Mouse (Mus musculus) heart, postnatal 4 days (tissue): ENCODE data around the gene Triobp. TPM values are rescaled to one million over a fixed set of nuclear protein-coding genes. Genes with fewer than 3 reads are reported as not detected.
A peak's percentile ranks its signal among the peaks of the same experiment; 100 is the strongest.

Experiments
- DNase-seq: peaks from one replicate; pipeline ENCODE4 v3.0.0; 2021
- total RNA-seq, 2 experiments: library from RNA; stranded (reverse); gene quantifications; 2 replicates each; pipeline ENCODE4 v1.2.3; 2021

Gene Triobp
- 10 to 100 TPM; 59.0 to 68.2 TPM for total RNA-seq

DNA sequence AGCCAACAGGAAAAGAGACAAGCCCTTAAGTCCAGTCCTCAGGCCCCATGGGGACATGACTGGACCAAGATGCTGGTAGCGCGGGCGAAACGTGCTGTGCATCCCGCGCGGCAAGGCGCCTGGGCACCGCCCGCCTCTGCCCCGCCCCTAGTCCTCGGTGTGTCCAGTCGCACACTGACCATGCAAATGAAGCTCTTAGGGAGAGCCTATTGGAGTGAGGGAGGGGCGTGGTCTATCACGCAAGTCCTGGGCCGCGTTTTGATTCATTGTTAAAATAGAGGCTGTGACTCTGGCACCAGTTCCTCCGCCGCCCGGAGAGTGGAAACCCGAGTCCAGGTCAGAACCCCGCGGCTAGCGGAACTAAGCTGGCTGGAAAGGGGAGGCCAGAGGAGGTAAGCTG is at the start of gene Triobp:
Gene Triobp (plus strand): TSS at position 68 of the 400 bp plus-strand sequence.
- DNase-seq: peak; percentile 89

DNA sequence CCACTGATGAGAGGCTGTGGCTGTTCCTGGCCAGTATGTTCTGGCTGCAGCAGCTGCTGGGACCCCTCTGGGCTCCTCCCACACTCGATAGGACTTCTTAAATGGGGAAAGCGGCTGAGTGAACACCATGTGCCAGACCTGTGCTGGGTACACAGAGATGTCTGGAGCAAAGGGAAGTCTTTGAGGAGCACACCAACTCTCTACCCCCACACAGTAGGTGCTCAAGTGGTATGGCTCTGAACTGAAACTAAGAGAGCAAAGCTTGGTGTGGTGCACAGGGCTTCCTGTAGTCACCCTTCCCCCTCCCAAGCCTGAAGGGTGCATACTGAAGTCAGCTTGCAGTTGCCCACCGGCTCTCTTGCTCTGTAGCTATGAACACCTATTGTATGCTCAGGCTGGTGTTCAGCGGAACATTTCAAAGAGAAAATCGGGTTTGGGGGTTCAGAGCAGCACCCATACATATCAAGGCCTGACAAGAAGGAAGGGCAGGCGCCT is 49.0 kb upstream of the Triobp start:
- DNase-seq: no peak

- no peak for DNase-seq
Observed at GRCm38 (mm10) chr15:78899409-78899739, 48.1 kb upstream of the Triobp start, which contains the start of gene Gm49510. Gene Gm49510, plus strand, starts transcription at chr15:78899667.

DNA sequence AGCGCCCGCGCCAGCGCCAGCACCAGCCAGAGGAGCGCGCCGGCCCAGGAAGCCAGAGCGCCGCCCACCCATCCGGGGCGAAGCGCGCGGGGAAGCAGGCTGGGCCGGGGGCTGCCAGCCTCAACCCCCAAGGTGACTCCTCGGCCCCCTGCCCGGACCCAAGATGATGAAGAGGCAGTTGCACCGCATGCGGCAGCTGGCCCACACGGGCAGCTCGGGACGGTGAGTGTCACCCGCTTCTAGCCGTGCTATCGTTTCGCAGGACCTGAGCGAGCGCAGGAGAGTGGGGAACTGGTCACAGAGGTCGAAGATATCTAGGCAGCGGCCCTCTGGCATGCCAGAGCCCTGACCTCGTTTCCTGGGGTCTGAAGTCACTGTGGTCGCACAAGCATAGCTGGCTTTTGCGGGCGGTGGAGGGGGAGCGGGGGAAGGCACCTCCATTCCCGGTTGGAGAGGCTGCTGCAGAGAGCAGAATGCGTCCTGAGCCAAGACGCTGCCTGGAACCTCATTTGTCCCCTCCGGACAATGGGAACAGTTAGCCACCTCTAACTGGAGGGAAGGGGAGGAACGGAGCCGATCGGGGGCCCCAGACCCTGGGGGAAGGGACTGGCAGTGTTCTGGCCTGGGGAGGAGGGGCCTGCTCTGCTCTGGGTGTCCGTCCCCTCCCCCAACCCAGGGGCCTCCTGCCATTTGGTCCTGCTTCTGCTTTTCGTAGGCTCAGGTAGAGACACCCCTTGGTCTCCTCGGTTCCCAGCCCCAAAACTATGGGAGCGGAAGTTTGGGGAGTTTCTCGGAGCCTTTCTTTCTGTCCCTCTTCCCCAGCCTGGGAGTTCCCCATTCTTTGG is 47.6 kb upstream of the Triobp start, which contains the start of gene Sh3bp1:
Gene Sh3bp1 (plus strand): TSS at position 29 of the 845 bp plus-strand sequence.
- DNase-seq: peak; percentile 75

DNA sequence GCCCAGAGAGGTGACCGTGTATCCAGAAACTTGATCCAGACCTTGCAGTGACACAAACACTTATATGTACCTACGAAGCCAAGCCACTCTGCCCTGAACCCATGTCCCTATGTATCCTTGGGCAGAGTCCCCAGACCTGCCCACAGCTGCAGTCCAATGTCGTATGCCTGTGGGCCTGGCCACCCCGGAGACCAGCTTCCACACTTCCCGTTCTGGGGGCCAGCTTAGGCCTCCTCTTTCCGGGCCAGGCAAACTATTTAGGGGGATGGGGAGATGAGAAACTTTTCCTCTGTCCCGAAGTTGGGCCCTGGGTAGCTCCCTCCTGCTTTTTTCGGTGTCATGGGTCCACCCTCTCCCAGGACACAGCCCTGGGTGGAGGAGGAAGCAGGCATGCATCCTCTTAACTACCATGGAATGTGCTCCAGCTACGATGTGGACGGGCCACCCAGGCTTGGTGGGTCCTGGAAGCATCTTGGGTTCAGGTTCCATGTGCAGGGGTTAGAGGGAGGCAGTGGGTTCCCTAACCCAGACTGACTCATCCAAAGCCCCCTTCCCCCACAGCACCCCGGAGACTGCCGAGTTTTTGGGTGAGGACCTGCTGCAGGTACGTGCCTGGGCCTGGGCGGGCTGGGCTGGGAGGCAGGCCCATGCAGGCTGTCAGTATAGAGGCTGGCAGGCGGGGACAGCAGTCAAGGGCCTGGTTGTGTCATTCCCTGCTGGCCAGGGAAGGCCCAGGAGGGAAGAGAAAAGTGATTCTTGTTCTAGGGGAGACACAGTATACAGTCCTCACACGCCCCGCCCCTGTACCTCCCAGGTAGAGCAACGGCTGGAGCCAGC is 46.7 kb upstream of the Triobp start:
- DNase-seq: peak; percentile 39

DNA sequence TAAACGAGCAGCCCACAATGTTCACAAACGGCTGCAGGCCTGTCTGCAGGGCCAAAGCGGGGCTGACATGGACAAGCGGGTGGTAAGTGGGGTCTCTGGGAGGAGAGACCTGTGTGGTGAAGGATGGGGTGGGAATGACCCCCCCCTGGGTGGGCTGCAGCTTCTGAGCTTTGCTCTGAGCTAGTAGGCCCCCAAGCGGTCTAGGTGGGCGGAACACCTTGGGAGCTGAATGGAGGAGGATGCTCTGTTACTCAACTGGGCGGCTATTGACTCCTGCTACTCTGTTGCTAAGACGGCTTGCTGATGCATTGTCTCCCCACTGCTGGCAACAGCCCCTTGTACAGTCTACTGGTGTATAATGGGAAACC is 46.1 kb upstream of the Triobp start:
- no peak for DNase-seq

- peak; percentile 93 for DNase-seq
Observed at GRCm38 (mm10) chr15:78903243-78903642, 44.3 kb upstream of the Triobp start.

DNA sequence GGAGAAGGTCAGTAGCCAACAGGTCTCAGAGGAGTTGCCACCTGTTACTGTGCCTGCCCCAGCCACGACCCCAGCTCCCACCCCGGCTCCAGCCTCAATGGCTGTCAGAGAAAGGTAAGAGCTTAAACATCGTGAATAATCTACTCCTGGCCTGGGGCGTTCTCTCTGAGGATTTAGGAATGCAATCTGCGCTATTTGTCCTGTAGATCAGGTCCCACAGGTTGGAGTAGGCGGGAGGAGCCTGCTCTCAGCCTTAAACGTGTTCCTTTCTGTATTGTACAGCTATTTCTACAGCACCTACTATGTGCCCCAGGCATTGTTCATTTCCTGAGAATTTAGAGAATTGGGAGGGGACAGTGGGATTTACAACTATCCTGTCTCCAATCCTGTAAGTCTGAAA is 39.1 kb upstream of the Triobp start:
- DNase-seq: no peak

DNA sequence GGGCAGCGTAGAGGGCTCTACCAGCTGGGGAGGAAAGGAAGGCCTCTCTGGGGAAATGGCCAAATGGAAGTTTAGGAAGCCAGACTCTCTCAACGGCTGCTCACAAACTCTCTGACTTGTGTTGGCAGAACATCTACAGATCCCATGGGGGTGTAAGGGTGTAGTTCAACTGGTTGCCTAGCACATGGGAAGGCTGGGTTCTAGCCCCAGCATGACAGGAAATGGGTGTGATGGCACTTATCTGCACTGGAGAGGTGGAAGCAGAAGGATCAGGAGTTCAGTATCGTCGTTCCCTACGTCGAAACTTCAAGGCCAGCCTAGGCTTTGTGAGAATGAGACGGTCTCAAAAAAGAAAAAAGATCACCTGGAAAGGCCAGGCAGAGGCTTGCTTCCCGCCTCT is 38.5 kb upstream of the Triobp start:
- no peak for DNase-seq

DNA sequence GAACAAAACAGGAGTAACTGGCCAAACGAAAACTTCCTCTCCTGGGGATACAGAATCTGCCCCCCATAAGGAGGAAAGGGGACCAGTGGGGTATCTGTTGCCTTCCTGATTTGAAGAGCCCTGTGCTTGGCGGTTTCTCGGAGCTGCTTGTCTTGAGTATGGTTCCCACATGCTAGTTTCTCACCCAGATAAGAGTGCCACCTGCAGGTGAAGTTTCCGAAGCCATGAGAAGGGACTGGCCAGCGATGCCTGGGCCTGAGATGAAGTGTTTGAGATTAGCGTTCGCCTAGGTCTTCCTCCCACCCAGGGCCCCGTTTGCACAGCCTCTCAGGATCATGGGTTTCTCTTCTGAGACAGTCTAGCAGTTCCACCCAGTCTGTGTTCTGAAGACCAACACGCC is 35.5 kb upstream of the Triobp start:
- DNase-seq: no peak

DNA sequence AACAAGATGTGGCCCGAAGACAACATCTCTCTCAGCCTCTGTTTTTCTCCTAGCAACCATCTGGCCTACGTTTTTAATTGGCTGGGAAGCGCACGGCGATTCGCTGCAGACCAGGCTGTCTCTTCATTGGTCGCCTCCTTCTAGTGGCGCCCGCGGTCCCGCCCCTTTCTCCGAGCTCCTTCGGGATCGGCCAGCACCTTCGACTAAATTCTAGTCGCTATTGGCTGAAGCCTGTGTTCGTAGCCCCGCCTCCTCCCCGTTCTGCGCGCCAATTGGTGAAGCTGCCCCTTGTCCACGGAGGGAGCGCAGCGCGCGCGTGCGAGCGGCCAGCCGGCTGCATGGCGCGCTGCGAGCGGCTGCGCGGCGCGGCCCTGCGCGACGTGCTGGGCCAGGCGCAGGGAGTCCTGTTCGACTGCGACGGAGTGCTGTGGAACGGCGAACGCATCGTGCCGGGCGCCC is 33.9 kb upstream of the Triobp start, which contains the start of gene Pdxp:
Gene Pdxp (plus strand): TSS at position 288 of the 459 bp plus-strand sequence.
- peak; percentile 96 for DNase-seq

GRCm38 (mm10) chr15:78914091-78914822 is 33.3 kb upstream of the Triobp start:
- DNase-seq: peak; percentile 46

- DNase-seq: no peak
Observed at GRCm38 (mm10) chr15:78914823-78915659, 32.5 kb upstream of the Triobp start.

DNA sequence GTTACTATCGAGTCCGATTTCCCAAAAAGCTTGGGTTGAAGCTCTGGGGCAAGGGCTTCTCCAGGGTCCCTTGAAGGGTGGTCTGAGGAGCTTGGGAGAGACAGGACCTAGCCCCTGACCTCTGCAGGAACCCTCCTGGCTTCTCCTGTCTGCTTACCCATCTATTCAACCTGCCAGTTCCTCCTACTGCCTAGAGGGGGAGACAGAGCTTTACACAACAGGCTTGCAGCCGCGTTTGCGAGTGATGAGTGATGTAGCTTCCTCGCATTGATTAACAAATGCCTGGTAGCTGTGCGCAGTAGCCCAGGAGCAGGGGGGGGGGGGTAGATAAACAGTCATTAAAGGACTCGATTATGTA is 31.9 kb upstream of the Triobp start:
- DNase-seq: peak; percentile 78

DNA sequence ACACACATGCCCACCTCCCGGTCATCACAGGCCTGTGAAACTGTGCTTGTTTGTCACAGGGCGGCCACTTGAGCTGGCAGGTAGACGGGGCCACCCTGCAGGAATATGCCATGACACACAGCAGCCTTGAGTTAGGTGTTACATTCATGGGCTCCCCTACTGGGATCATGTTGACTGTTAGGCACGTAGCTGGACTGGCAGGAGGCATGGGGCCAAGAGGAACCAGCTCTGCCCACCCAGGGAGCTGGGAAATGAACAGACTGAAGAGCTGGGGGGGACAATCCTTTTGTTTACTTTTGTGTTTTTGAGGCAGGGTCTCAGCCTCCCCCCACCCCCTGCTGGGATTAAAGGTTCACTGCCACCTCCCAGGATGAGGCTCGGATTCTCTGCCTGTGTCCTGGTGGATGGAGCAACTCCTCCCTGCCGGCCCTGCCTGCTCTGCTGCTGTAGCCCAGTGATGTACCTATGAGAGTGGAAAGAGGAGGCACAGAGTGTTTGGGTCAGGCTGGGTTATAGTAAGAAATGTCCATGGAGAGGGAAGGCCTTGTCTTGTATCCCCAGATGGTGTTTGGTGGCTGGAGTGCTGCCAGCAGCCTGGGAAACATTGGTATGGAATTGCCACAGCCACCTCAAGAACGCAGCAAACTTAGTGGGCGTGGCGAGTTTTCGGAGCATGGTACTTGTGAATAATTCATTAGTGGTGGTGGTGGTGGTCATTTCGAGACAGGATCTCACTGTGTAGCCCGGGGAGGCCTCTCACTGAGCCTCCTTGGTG is 31.3 kb upstream of the Triobp start:
- no peak for DNase-seq

- DNase-seq: no peak
Observed at GRCm38 (mm10) chr15:78918126-78918525, 29.4 kb upstream of the Triobp start.

DNA sequence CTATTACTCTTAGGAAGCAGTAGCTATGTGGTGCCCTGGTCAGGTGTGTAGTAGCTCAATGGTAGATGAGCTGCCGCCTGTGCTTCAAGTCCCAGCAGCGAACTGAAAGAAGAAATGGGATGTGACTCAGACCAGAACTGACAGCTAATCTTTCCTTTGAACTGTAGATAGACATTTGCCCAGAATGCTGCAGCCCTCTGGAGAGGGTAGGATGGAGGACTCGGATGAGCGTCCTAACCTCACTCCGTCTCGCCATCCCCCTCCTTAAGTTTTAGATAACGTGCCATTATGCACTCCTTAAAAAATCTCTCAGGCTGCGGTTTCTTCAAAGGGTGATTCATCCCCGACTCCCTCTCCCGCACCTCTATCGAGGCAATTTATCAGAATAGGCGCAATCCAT is 27.6 kb upstream of the Triobp start:
- no peak for DNase-seq

- DNase-seq: no peak
Observed at GRCm38 (mm10) chr15:78922700-78923099, 24.8 kb upstream of the Triobp start.

DNA sequence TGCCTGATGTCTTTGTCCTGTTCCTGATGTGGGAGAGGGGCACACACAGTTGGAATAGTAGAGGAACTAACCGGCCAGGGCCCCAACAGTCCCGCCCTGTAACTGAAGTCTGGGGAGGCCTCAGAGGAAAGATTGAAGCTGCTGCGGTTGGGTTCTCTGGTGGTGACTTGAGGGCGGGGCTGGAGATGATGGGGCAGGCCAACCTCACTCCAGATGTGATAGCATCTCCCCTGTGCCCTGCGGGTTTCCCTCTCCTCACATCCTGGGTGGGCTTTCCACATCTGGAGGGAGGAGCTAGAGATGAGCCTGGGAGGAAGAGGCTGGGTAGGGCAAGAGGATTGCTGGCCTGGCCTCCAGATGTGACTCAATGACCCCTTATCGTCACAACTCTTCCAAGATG is 23.9 kb upstream of the Triobp start:
- no peak for DNase-seq

DNA sequence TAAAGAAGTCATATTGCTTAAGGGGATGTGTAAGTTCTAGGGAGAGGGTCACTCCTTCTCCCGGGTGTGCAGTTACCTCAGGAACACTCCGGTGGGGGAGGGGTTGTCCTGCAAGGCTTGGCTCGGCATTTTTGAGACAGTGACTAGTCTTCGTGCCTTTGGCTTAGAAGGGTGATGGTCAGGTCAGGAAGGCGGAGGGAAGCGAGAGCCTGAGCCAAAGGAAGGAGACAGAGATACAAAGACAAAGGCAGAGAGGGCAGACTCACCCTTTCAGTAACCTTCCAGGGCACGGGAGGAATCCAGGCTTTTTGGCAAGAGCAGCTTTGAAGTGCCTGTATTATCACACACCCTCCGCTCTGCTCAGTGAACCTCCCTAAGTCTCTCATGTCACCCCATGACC is 22.4 kb upstream of the Triobp start:
- DNase-seq: peak; percentile 43
